Mouse (Mus musculus): ENCODE results near the gene Rgma.

DNA sequence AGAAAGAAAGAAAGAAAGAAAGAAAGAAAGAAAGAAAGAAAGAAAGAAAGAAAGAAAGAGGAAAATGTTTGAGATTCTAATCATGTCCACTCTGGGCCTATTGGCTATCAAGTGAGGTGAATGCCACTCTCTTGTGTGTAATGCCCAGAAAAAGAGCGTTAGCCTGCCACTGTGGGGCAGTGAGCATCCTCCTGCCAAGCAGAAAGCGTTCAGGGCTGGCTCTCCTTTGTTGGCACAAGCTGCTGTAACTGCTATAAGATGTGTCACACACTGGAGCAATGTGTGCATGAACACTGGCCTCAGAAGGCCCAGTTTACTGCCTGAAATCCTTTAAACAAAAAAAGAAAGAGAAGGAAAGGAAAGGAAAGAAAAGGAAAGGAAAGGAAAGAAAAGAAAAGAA, 26.8 kb downstream of the Rgma start:
- TF ChIP-seq POLR2A (IDR thresholded peaks at IDR 0.05; ENCODE audit: low read depth, low read length) (no peak), CTCF (IDR thresholded peaks at IDR 0.05; ENCODE audit: extremely low read depth, insufficient read depth, insufficient read length, insufficient replicate concordance) (no peak)
